Mouse (Mus musculus) C2C12 (cell line): ENCODE results near the gene Elmsan1. TPM values are rescaled to one million over a fixed set of nuclear protein-coding genes. Genes with fewer than 3 reads are reported as not detected.

Experiments used
- H3K27me3 ChIP-seq: one replicate; pipeline ENCODE4 v1.6.1; 2011; ENCODE audit not compliant: control insufficient read depth, insufficient read depth, insufficient read length
- H3K36me3 ChIP-seq: one replicate; pipeline ENCODE4 v1.6.1; 2011; ENCODE audit not compliant: control insufficient read depth, insufficient read depth
- H3K4me3 ChIP-seq: one replicate; pipeline ENCODE4 v1.5.1; 2011; ENCODE audit warnings: mild to moderate bottlenecking, control low read depth; ENCODE audit not compliant: poor library complexity, insufficient read depth, severe bottlenecking
- H3K79me2 ChIP-seq: one replicate; pipeline ENCODE4 v1.6.1; 2011; ENCODE audit not compliant: control insufficient read depth, insufficient read depth
- H3K79me3 ChIP-seq: one replicate; pipeline ENCODE4 v1.6.1; 2011; ENCODE audit warnings: low read depth, control low read depth
- H3ac ChIP-seq: one replicate; pipeline ENCODE3; 2011; ENCODE audit warnings: low read depth; ENCODE audit not compliant: control insufficient read depth, insufficient read length
- CEBPB ChIP-seq: IDR thresholded peaks from one replicate; pipeline ENCODE4 v1.6.1; 2011; ENCODE audit warnings: low read depth, mild to moderate bottlenecking, control low read depth, moderate library complexity
- CTCF ChIP-seq: IDR thresholded peaks from one replicate; pipeline ENCODE4 v1.5.1; 2011; ENCODE audit not compliant: control insufficient read depth, insufficient read depth, insufficient read length
- FOSL1 ChIP-seq: IDR thresholded peaks from one replicate; pipeline ENCODE4 v1.8.0; 2011; ENCODE audit warnings: mild to moderate bottlenecking, low read length; ENCODE audit not compliant: poor library complexity, insufficient read depth, severe bottlenecking
- MAX ChIP-seq: IDR thresholded peaks from one replicate; pipeline ENCODE4 v1.6.1; 2011; ENCODE audit warnings: mild to moderate bottlenecking, control low read depth
- MYOD1 ChIP-seq: IDR thresholded peaks from one replicate; pipeline ENCODE4 v1.6.1; 2011; ENCODE audit warnings: low read depth; ENCODE audit not compliant: control insufficient read depth, insufficient read length
- MYOG ChIP-seq: IDR thresholded peaks from one replicate; pipeline ENCODE4 v1.6.1; 2011; ENCODE audit not compliant: control insufficient read depth, insufficient read length; ENCODE audit errors: extremely low read depth
- USF1 ChIP-seq: IDR thresholded peaks from one replicate; pipeline ENCODE4 v1.6.1; 2011; ENCODE audit warnings: low read depth, mild to moderate bottlenecking, control low read depth, moderate library complexity
- polyA plus RNA-seq: library from polyadenylated mRNA; unstranded; fragments of >200 nt; fragmentation: generic; extraction: Trizol; gene quantifications from one replicate; pipeline ENCODE4 v1.2.1, GENCODE M21; 2012; ENCODE audit warnings: missing spikeins

Elmsan1 gene
- polyA plus RNA-seq, 1 experiment = 6.5 TPM

GRCm38 (mm10) chr12:84172862-84173261 lies 45.8 kb downstream of the Elmsan1 start:
- Histone ChIP-seq H3K36me3 (peaks cover 40% of the 10 kb centered on the region), H3K79me2 (peaks cover 99% of the 10 kb centered on the region), H3K27me3 (no peaks in the 10 kb centered on the region), H3K79me3 (peaks cover 71% of the 10 kb centered on the region), H3ac (no peak overlapping the region), H3K4me3 (no peak overlapping the region)
- TF ChIP-seq CTCF (no peak), MAX (no peak), USF1 (no peak), FOSL1 (no peak), CEBPB (no peak), MYOD1 (no peak), MYOG (no peak)

- Histone ChIP-seq H3K79me2 (peaks cover 99% of the 10 kb centered on the region), H3K36me3 (peaks cover 40% of the 10 kb centered on the region), H3K27me3 (no peaks in the 10 kb centered on the region), H3ac (no peak overlapping the region), H3K4me3 (no peak overlapping the region), H3K79me3 (peaks cover 69% of the 10 kb centered on the region)
- TF ChIP-seq CTCF = no peak
- no peak for TF ChIP-seq MAX
- no peak for TF ChIP-seq CEBPB
- TF ChIP-seq FOSL1 = no peak
- TF ChIP-seq MYOD1 = no peak
- no peak for TF ChIP-seq USF1
- no peak for TF ChIP-seq MYOG
Measured at GRCm38 (mm10) chr12:84172216-84172615, 46.5 kb downstream of the Elmsan1 start.

DNA sequence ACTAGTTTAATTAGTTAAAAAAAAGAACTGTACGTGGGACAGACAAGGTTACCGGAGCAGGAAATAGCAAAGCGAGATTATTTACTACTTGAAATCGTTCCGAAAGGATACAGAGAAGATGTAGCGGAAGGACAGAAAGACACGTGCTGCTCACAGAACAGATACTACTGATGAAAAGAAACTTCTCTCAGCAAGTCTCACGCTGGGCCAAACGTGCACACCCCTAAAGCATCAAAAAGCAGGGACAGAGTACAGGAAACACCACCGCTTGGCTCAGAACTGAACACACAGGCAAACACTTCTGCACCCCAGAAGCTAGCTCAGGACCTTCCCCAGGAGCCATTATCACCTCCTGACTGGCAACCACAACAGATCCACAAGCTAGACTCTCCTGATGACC lies 48.1 kb downstream of the Elmsan1 start:
- no peak for TF ChIP-seq FOSL1
- TF ChIP-seq CTCF = no peak
- no peak for TF ChIP-seq MYOD1
- TF ChIP-seq MYOG = no peak
- TF ChIP-seq CEBPB = no peak
- no peak for TF ChIP-seq MAX
- TF ChIP-seq USF1 = no peak
- no peak overlapping the region for H3K4me3 ChIP-seq
- H3K27me3 ChIP-seq = no peaks in the 10 kb centered on the region
- H3K79me2 ChIP-seq = peaks cover 100% of the 10 kb centered on the region
- H3K79me3 ChIP-seq = peaks cover 70% of the 10 kb centered on the region
- H3ac ChIP-seq = no peak overlapping the region
- H3K36me3 ChIP-seq = peaks cover 43% of the 10 kb centered on the region

DNA sequence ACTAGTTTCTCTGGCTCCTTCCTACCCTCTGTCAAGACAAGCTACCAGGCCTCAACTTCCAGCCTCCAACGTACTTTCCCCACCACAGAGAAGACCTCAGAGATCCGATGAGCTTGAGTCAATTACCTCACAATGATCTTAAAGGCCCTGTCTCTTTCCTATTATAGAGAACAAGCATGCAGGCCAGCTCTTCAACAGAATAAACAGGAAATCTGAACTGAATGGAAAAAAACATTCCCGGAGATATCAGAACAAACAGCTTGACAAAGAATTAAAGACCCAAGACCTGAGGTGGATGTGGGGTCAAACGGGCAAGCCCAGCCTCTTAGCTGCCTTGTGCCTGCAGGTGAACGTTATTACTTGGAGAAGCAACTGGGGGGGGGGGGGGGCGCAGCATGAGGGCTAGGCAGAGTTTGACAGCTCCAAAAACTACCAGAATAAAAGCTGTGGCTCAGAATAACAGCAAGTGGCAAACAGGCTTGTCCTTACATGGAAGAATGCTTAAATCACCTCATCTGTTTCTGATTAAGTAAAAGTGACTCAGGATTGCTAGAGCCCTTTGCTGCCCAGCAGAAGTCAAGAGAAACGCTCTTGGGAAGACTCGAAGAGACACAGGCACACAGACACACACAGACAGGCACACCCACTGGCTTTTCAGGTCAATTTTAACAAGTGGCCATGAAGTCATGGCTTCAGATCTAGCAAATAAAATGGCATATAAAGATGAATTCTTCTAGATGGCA lies 52.9 kb downstream of the Elmsan1 start:
- no peaks in the 10 kb centered on the region for H3K27me3 ChIP-seq
- no peak overlapping the region for H3K4me3 ChIP-seq
- H3ac ChIP-seq = no peak overlapping the region
- peaks cover 48% of the 10 kb centered on the region for H3K79me3 ChIP-seq
- TF ChIP-seq MAX (no peak), MYOD1 (no peak), MYOG (no peak), USF1 (no peak), CTCF (no peak), CEBPB (no peak), FOSL1 (no peak)
- peaks cover 65% of the 10 kb centered on the region for H3K79me2 ChIP-seq
- peaks cover 32% of the 10 kb centered on the region for H3K36me3 ChIP-seq

DNA sequence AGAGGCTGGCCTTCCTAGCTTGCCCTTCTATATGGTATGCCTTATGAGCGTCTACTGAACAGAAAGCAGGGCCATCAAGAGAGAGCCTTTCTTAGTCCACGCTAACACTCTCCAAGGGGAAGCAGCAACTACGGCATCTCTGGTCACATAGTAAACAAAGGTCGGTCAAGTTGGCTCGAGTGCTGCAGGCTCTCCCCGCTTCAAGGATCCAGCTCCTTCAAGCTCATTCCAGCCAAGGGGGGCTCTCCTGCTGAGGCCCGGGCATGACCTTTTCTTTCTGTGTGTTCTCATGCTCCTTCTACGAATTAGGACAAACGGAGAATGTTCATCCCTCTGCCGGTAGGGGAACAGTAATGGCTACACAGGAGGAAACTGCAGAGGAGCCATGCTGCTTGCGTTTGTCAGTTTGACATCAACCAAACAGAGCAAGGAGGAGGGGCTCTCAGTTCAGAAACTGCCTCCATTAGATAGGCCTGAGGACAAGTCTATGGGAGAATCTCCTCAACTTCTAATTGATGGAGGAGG lies 55.0 kb downstream of the Elmsan1 start:
- H3ac ChIP-seq = no peak overlapping the region
- peaks cover 38% of the 10 kb centered on the region for H3K79me3 ChIP-seq
- TF ChIP-seq FOSL1 (no peak), MYOD1 (no peak), CEBPB (no peak), CTCF (no peak), USF1 (no peak), MYOG (no peak), MAX (no peak)
- no peaks in the 10 kb centered on the region for H3K27me3 ChIP-seq
- H3K79me2 ChIP-seq = peaks cover 43% of the 10 kb centered on the region
- peaks cover 42% of the 10 kb centered on the region for H3K36me3 ChIP-seq
- no peak overlapping the region for H3K4me3 ChIP-seq
